Mouse (Mus musculus): ENCODE measurements around the gene Acp6. TPM values are rescaled to one million over a fixed set of nuclear protein-coding genes. Genes with fewer than 3 reads are reported as not detected.

Gene Acp6
- total and polyA plus RNA-seq, 3 experiments = 34.4 to 66.9 TPM; not detected in 1

GRCm38 (mm10) chr3:97209351-97209750 lies 50.8 kb downstream of the Acp6 start:
- DNase-seq (ENCODE audit: low read depth, low spot score) = no peak
- Histone ChIP-seq H3K27me3 (ENCODE audit: control insufficient read depth in 1 of 2, insufficient read depth in 2 of 2, low read length in 2 of 2) (no peaks in the 10 kb centered on the region), H3K27ac (ENCODE audit: control insufficient read depth, low read depth, low read length) (no peak overlapping the region), H3K4me1 (ENCODE audit: control insufficient read depth in 1 of 2, insufficient read depth in 2 of 2, low read length in 2 of 2) (peaks cover 10 to 26% of the 10 kb centered on the region in 2 experiments), H3K4me3 (ENCODE audit: control insufficient read depth in 1 of 2, insufficient read depth in 1 of 2, low read depth in 2 of 2, low read length in 2 of 2) (no peak overlapping the region), H3K9me3 (replicated peaks; ENCODE audit: insufficient read depth, low read length) (no peaks in the 10 kb centered on the region), H3K36me3 (ENCODE audit: control insufficient read depth in 1 of 2, insufficient read depth in 2 of 2, low read length in 2 of 2) (peaks cover 0 to 24% of the 10 kb centered on the region in 2 experiments; a peak in 2 of 4 replicates), H3K9ac (ENCODE audit: control insufficient read depth, low read depth, low read length, poor library complexity, severe bottlenecking) (no peak overlapping the region), H3K79me2 (ENCODE audit: control insufficient read depth, insufficient read depth, low read length, poor library complexity) (no peaks in the 10 kb centered on the region)
- TF ChIP-seq ELF1 (IDR thresholded peaks at IDR 0.05; ENCODE audit: low read depth, low read length) (no peak), POLR2AphosphoS2 (IDR thresholded peaks at IDR 0.05; ENCODE audit: low read length) (0 out of 2 replicates have a peak, but pooled peaks have one; percentile 25)

GRCm38 (mm10) chr3:97211177-97211576 lies 52.6 kb downstream of the Acp6 start:
- no peaks in the 10 kb centered on the region for H3K27me3 ChIP-seq (ENCODE audit: control insufficient read depth in 1 of 2, insufficient read depth in 2 of 2, low read length in 2 of 2)
- no peak overlapping the region for H3K4me3 ChIP-seq (ENCODE audit: control insufficient read depth in 1 of 2, insufficient read depth in 1 of 2, low read depth in 2 of 2, low read length in 2 of 2)
- peak overlapping the region; percentile 36 for H3K27ac ChIP-seq (ENCODE audit: control insufficient read depth, low read depth, low read length)
- H3K79me2 ChIP-seq (ENCODE audit: control insufficient read depth, insufficient read depth, low read length, poor library complexity) = no peaks in the 10 kb centered on the region
- H3K9ac ChIP-seq (ENCODE audit: control insufficient read depth, low read depth, low read length, poor library complexity, severe bottlenecking) = no peak overlapping the region
- peaks cover 12 to 29% of the 10 kb centered on the region in 2 experiments for H3K4me1 ChIP-seq (ENCODE audit: control insufficient read depth in 1 of 2, insufficient read depth in 2 of 2, low read length in 2 of 2)
- peaks cover 0 to 22% of the 10 kb centered on the region in 2 experiments; a peak in 2 of 4 replicates for H3K36me3 ChIP-seq (ENCODE audit: control insufficient read depth in 1 of 2, insufficient read depth in 2 of 2, low read length in 2 of 2)
- no peaks in the 10 kb centered on the region for H3K9me3 ChIP-seq (replicated peaks; ENCODE audit: insufficient read depth, low read length)
- peak; percentile 97 for DNase-seq (ENCODE audit: low read depth, low spot score)
- TF ChIP-seq NRF1 (IDR thresholded peaks at IDR 0.05; ENCODE audit: insufficient read depth, low read depth, low read length, poor library complexity, severe bottlenecking) (no peak), MAX (IDR thresholded peaks at IDR 0.05; ENCODE audit: low read length) (0 out of 2 replicates have a peak, but pooled peaks have one; percentile 45), GABPA (IDR thresholded peaks at IDR 0.05; ENCODE audit: low read depth, low read length) (no peak), KAT2A (conservative IDR thresholded peaks at IDR 0.05; ENCODE audit: low read depth, low read length) (no peak), TCF12 (IDR thresholded peaks at IDR 0.05; ENCODE audit: low read depth, low read length) (no peak; the same call in none of the 2 replicates), BHLHE40 (IDR thresholded peaks at IDR 0.05; ENCODE audit: borderline replicate concordance, low read depth, low read length) (peak; percentile 48; the same call in 1 of the 2 replicates), USF2 (IDR thresholded peaks at IDR 0.05; ENCODE audit: borderline replicate concordance in 1 of 2, insufficient read depth in 1 of 2, low read depth in 1 of 2, low read length in 2 of 2) (no peak), CTCF (IDR thresholded peaks at IDR 0.05 in 2 of 3, conservative IDR thresholded peaks at IDR 0.05 in 1 of 3; ENCODE audit: control insufficient read depth in 1 of 3, insufficient read depth in 1 of 3, low read depth in 2 of 3, low read length in 3 of 3, poor library complexity in 1 of 3, severe bottlenecking in 1 of 3) (no peak), EP300 (IDR thresholded peaks at IDR 0.05; ENCODE audit: low read depth in 1 of 2, low read length in 2 of 2) (peak; percentile 65 to 71), SIN3A (IDR thresholded peaks at IDR 0.05; ENCODE audit: low read length) (peak; percentile 97), POLR2AphosphoS2 (IDR thresholded peaks at IDR 0.05; ENCODE audit: low read length) (peak; percentile 39; the same call in 1 of the 2 replicates), MXI1 (IDR thresholded peaks at IDR 0.05; ENCODE audit: low read depth, low read length) (peak; percentile 87), TAL1 (IDR thresholded peaks at IDR 0.05; ENCODE audit: low read length) (peak; percentile 20; the same call in 1 of the 2 replicates), GATA1 (IDR thresholded peaks at IDR 0.05; ENCODE audit: low read depth, low read length) (peak; percentile 94), ZMIZ1 (IDR thresholded peaks at IDR 0.05; ENCODE audit: low read depth, low read length) (no peak), MEF2A (IDR thresholded peaks at IDR 0.05; ENCODE audit: extremely low read depth, insufficient replicate concordance, low read depth, low read length, poor library complexity, severe bottlenecking) (no peak), POLR2A (IDR thresholded peaks at IDR 0.05; ENCODE audit: control insufficient read depth in 1 of 2, insufficient read depth in 1 of 2, low read depth in 1 of 2, low read length in 2 of 2, poor library complexity in 1 of 2) (no peak), E2F4 (IDR thresholded peaks at IDR 0.05; ENCODE audit: borderline replicate concordance, low read depth, low read length) (no peak), ELF1 (IDR thresholded peaks at IDR 0.05; ENCODE audit: low read depth, low read length) (peak; percentile 75; the same call in 1 of the 2 replicates), TBP (IDR thresholded peaks at IDR 0.05; ENCODE audit: low read depth, low read length) (no peak), UBTF (IDR thresholded peaks at IDR 0.05; ENCODE audit: borderline replicate concordance, insufficient read depth, low read depth, low read length) (no peak), ETS1 (IDR thresholded peaks at IDR 0.05; ENCODE audit: low read depth, low read length) (peak; percentile 94), MYC (IDR thresholded peaks at IDR 0.05; ENCODE audit: low read depth, low read length) (peak; percentile 91), CHD2 (IDR thresholded peaks at IDR 0.05; ENCODE audit: low read length) (no peak), ZKSCAN1 (IDR thresholded peaks at IDR 0.05; ENCODE audit: low read depth, low read length) (no peak), RCOR1 (IDR thresholded peaks at IDR 0.05; ENCODE audit: low read depth, low read length) (peak; percentile 70), MAFK (IDR thresholded peaks at IDR 0.05; ENCODE audit: borderline replicate concordance, low read depth, low read length) (no peak), MYB (IDR thresholded peaks at IDR 0.05; ENCODE audit: low read depth, low read length) (0 out of 2 replicates have a peak, but pooled peaks have one; percentile 55), HCFC1 (IDR thresholded peaks at IDR 0.05; ENCODE audit: low read depth, low read length) (0 out of 2 replicates have a peak, but pooled peaks have one; percentile 58), ZC3H11A (IDR thresholded peaks at IDR 0.05; ENCODE audit: low read depth, low read length) (0 out of 2 replicates have a peak, but pooled peaks have one; percentile 15)

Measured in MEL (cell line).